Mouse (Mus musculus): ENCODE measurements around the gene 4930562C15Rik. TPM values are rescaled to one million over a fixed set of nuclear protein-coding genes. Genes with fewer than 3 reads are reported as not detected.

Gene 4930562C15Rik
- polyA plus RNA-seq, 1 experiment from 2014 or later, result 0.46 TPM

GRCm38 (mm10) chr16:4862863-4863483, 27.8 kb downstream of the 4930562C15Rik start:
- Histone ChIP-seq H3K27me3 (no peaks in the 10 kb centered on the region), H3K27ac (no peak overlapping the region), H3K4me2 (no peak overlapping the region), H3K9me3 (no peaks in the 10 kb centered on the region), H3K4me3 (replicated peaks) (no peak overlapping the region), H3K4me1 (replicated peaks) (peaks cover 8% of the 10 kb centered on the region), H3K36me3 (no peaks in the 10 kb centered on the region), H3K9ac (replicated peaks) (no peak overlapping the region)
- WGBS, result 56% methylated on average over 9 of the region's 9 CpGs
- ATAC-seq (ENCODE audit: insufficient number of reproducible peaks, insufficient read depth, low FRiP score, low TSS enrichment, low read depth), result peak; percentile 60; the same call in 1 of the 2 replicates

DNA sequence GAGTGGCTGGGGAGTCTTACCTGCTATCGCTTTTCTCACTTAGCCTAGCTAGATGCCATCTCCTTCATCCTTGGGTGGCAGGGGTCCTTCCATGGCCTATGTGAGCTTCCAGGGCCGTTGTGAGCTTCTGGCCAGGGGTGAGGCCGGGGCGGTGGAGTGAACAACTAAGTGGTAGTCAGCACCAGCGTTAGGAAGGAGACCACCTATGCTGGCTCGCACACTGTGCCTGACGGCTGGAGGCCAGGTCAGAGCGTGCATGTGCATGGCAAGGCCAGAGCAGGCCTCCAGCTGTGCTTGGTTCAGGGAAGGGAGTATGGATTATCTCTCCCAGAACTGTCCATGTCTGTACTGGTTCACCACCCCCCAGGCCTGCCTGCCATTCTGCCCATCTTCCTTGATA, 28.5 kb downstream of the 4930562C15Rik start:
- Histone ChIP-seq H3K27ac (no peak overlapping the region), H3K4me2 (no peak overlapping the region), H3K4me1 (replicated peaks) (peaks cover 8% of the 10 kb centered on the region), H3K27me3 (no peaks in the 10 kb centered on the region), H3K9me3 (no peaks in the 10 kb centered on the region), H3K9ac (replicated peaks) (no peak overlapping the region), H3K4me3 (replicated peaks) (no peak overlapping the region), H3K36me3 (0 out of 2 replicates have a peak, but pooled peaks cover under 1% of the 10 kb centered on the region)
- ATAC-seq (ENCODE audit: insufficient number of reproducible peaks, insufficient read depth, low FRiP score, low TSS enrichment, low read depth), result no peak
- WGBS, result 82% methylated on average over 8 of the region's 8 CpGs

DNA sequence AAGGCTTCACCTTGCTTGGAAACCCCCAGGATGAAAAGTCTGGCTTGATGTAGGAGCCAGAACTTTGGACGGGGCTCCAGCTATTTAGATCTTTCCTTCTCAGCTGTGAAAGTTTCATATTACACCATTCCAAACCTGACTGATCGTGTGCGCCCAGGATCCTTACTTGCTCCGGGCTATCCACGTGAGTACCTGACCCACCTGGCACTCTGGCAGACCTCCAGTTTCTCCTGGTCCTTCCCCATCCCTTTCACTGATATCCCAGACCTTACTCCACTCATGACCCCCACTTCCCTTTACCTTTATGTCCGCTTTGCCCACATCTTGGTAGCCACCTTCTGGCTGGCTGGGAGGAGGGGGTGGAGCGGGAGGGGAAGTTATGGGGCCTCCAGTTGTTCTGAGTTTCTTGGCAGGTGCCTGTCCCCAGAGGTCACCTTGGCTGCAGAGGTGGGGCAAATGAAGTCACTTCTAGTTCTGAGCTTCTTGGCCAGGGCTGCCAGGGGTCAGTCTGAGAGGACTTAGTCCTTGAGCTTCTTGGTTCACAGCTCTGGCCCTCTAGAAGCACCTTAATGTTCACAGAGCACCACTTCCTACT, 31.0 kb downstream of the 4930562C15Rik start:
- Histone ChIP-seq H3K4me2 (no peak overlapping the region), H3K27me3 (no peaks in the 10 kb centered on the region), H3K9me3 (no peaks in the 10 kb centered on the region), H3K4me3 (replicated peaks) (no peak overlapping the region), H3K27ac (no peak overlapping the region), H3K9ac (replicated peaks) (no peak overlapping the region), H3K4me1 (replicated peaks) (peaks cover 8% of the 10 kb centered on the region), H3K36me3 (peaks cover 21% of the 10 kb centered on the region)
- no peak for ATAC-seq (ENCODE audit: insufficient number of reproducible peaks, insufficient read depth, low FRiP score, low TSS enrichment, low read depth)
- 38% methylated on average over 7 of the region's 7 CpGs for WGBS

GRCm38 (mm10) chr16:4870490-4870889, 35.3 kb downstream of the 4930562C15Rik start:
- H3K27me3 ChIP-seq, result no peaks in the 10 kb centered on the region
- H3K4me1 ChIP-seq (replicated peaks), result peaks cover 8% of the 10 kb centered on the region
- H3K9me3 ChIP-seq, result no peaks in the 10 kb centered on the region
- no peak for ATAC-seq (ENCODE audit: insufficient number of reproducible peaks, insufficient read depth, low FRiP score, low TSS enrichment, low read depth)
- H3K9ac ChIP-seq (replicated peaks), result no peak overlapping the region
- no peak overlapping the region for H3K27ac ChIP-seq
- peaks cover 47% of the 10 kb centered on the region for H3K36me3 ChIP-seq
- H3K4me3 ChIP-seq (replicated peaks), result no peak overlapping the region
- H3K4me2 ChIP-seq, result no peak overlapping the region
- WGBS, result 89% methylated on average over 5 of the region's 5 CpGs

GRCm38 (mm10) chr16:4871926-4872325, 36.7 kb downstream of the 4930562C15Rik start:
- peaks cover 61% of the 10 kb centered on the region for H3K36me3 ChIP-seq
- no peaks in the 10 kb centered on the region; the same call in 1 of the 2 replicates for H3K4me1 ChIP-seq (replicated peaks)
- H3K27me3 ChIP-seq, result no peaks in the 10 kb centered on the region
- ATAC-seq (ENCODE audit: insufficient number of reproducible peaks, insufficient read depth, low FRiP score, low TSS enrichment, low read depth), result no peak
- no peaks in the 10 kb centered on the region for H3K9me3 ChIP-seq
- no peak overlapping the region for H3K27ac ChIP-seq
- no peak overlapping the region for H3K9ac ChIP-seq (replicated peaks)
- H3K4me2 ChIP-seq, result no peak overlapping the region
- WGBS, result 78% methylated on average over 2 of the region's 2 CpGs
- H3K4me3 ChIP-seq (replicated peaks), result no peak overlapping the region

DNA sequence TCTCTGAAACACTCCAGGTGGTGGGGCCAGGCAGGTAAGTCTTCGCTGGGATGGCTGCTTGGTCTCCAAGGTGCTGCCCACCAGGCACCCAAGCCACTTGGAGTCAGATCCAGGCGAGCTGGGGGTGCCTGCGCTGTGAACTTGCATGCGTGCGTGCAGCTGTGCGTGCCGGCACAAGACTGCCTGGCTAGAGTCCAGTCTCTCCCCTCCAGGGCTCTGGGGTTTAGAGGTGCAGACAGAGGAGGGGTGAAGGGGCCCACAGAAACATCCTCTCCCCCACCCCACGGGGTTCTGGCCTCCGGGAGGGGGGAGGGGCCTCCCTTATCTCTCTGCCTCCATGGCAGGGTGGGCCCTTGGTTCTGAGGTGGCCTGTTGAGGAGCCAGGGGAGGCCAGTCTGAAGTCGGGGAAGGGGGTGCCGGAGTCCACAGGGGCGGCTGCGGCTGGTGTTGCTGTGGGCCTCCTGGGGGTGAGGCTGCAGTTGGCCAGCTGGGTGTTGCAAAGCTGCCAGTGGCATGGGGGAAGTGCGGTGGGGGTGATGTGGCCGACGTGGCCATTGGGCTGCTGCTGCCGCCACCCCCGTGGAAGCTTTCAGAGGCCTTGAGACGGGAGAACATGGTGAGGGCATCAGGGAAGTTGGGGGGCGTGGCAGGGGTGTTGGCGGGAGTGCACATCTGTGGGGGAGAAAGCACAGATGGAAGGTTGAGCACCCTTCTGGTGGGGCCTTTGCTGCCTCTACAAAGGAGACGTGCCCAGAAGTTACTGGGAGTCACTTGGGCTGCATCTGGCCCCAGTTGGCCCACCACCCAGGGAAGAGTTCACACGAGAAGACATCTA, 40.2 kb downstream of the 4930562C15Rik start:
- Histone ChIP-seq H3K4me1 (replicated peaks) (peaks cover 15% of the 10 kb centered on the region), H3K9me3 (no peaks in the 10 kb centered on the region), H3K9ac (replicated peaks) (0 out of 2 replicates have a peak overlapping the region, but pooled peaks have one; percentile 4), H3K36me3 (peaks cover 45% of the 10 kb centered on the region), H3K4me3 (replicated peaks) (no peak overlapping the region), H3K4me2 (no peak overlapping the region), H3K27me3 (no peaks in the 10 kb centered on the region), H3K27ac (no peak overlapping the region)
- WGBS, result 91% methylated on average over 23 of the region's 23 CpGs
- no peak for ATAC-seq (ENCODE audit: insufficient number of reproducible peaks, insufficient read depth, low FRiP score, low TSS enrichment, low read depth)

DNA sequence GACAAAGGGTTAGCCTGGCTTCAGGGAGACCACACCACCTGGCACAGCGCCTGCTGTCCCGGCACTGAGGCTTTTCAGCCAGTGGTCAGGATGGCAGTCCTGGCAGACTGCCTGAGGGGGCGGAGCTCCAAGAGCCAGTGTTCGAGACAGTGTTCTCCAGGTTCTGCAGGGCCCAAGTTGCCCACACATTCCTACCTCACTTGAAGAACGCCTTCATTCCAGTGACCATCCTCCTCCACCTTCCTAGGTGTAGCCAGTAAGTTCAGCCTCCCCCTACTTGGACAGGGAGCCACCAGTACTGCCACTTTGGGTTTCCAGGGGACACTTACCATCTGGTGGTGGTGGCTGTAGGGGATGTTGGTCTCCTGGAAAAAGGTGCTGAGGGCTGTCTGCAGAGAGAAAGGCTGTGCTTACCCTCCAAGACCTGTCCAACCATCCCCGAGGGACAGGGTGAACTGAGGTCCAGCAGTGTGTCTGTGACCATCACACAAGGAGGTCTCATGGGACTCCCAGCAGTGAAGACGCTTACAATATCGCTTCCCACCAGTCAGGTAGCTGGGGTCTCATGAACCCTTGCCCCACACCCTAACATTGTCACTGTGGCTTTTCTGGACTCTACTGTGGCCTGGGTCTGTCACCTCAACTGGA, 40.9 kb downstream of the 4930562C15Rik start:
- WGBS, result 83% methylated on average over 8 of the region's 8 CpGs
- H3K9ac ChIP-seq (replicated peaks), result 0 out of 2 replicates have a peak overlapping the region, but pooled peaks have one; percentile 4

DNA sequence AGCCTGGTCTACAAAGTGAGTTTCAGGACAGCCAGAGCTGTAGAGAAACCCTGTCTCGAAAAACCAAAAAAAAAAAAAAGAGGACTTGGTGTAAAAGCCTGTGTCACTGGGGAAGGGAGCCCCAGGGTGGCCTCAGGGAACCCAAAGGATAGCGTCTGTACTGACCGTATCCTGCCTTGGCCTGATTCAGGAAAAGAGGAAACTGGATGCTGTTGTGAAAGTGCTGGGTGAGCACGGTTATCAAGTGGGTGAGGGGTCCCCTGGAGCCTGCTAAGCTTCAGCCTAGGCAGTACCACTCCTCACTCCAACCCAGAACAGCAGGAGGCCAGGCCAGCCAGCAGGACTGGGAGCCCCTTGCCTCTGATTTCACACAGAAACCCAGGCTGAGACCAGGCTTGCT, 42.0 kb downstream of the 4930562C15Rik start:
- H3K27ac ChIP-seq, result 0 out of 2 replicates have a peak overlapping the region, but pooled peaks have one; percentile 17
- H3K36me3 ChIP-seq, result peaks cover 41% of the 10 kb centered on the region
- no peak for ATAC-seq (ENCODE audit: insufficient number of reproducible peaks, insufficient read depth, low FRiP score, low TSS enrichment, low read depth)
- H3K27me3 ChIP-seq, result no peaks in the 10 kb centered on the region
- H3K9ac ChIP-seq (replicated peaks), result no peak overlapping the region
- no peaks in the 10 kb centered on the region for H3K9me3 ChIP-seq
- H3K4me2 ChIP-seq, result peak overlapping the region; percentile 88; the same call in 1 of the 2 replicates
- H3K4me1 ChIP-seq (replicated peaks), result peaks cover 25% of the 10 kb centered on the region
- 87% methylated on average over 4 of the region's 4 CpGs for WGBS
- H3K4me3 ChIP-seq (replicated peaks), result no peak overlapping the region

More for the DNA sequence above, 40.9 kb downstream of the 4930562C15Rik start:
- Histone ChIP-seq H3K27ac (no peak overlapping the region), H3K4me1 (replicated peaks) (peaks cover 15% of the 10 kb centered on the region), H3K4me3 (replicated peaks) (no peak overlapping the region), H3K4me2 (no peak overlapping the region), H3K9me3 (no peaks in the 10 kb centered on the region), H3K27me3 (no peaks in the 10 kb centered on the region), H3K36me3 (peaks cover 41% of the 10 kb centered on the region)
- no peak for ATAC-seq (ENCODE audit: insufficient number of reproducible peaks, insufficient read depth, low FRiP score, low TSS enrichment, low read depth)

GRCm38 (mm10) chr16:4877701-4878100, 42.5 kb downstream of the 4930562C15Rik start:
- H3K4me1 ChIP-seq (replicated peaks), result peaks cover 25% of the 10 kb centered on the region
- ATAC-seq (ENCODE audit: insufficient number of reproducible peaks, insufficient read depth, low FRiP score, low TSS enrichment, low read depth), result no peak
- H3K27ac ChIP-seq, result peak overlapping the region; percentile 99; the same call in 1 of the 2 replicates
- peak overlapping the region; percentile 90 for H3K4me3 ChIP-seq (replicated peaks)
- no peaks in the 10 kb centered on the region for H3K27me3 ChIP-seq
- peak overlapping the region; percentile 86 for H3K9ac ChIP-seq (replicated peaks)
- H3K9me3 ChIP-seq, result no peaks in the 10 kb centered on the region
- H3K4me2 ChIP-seq, result peak overlapping the region; percentile 88
- H3K36me3 ChIP-seq, result peaks cover 41% of the 10 kb centered on the region
- WGBS, result 82% methylated on average over 3 of the region's 3 CpGs

GRCm38 (mm10) chr16:4878192-4878885, 43.1 kb downstream of the 4930562C15Rik start:
- 29% methylated on average over 5 of the region's 5 CpGs for whole genome bisulfite sequencing
- H3K4me3 ChIP-seq (replicated peaks), result peak overlapping the region; percentile 90
- ATAC-seq (ENCODE audit: insufficient number of reproducible peaks, insufficient read depth, low FRiP score, low TSS enrichment, low read depth), result no peak
- H3K36me3 ChIP-seq, result peaks cover 36% of the 10 kb centered on the region
- peak overlapping the region; percentile 88 for H3K4me2 ChIP-seq
- no peaks in the 10 kb centered on the region for H3K9me3 ChIP-seq
- peaks cover 25% of the 10 kb centered on the region for H3K4me1 ChIP-seq (replicated peaks)
- H3K27ac ChIP-seq, result peak overlapping the region; percentile 99
- peak overlapping the region; percentile 86 for H3K9ac ChIP-seq (replicated peaks)
- no peaks in the 10 kb centered on the region for H3K27me3 ChIP-seq
